Mouse (Mus musculus) midbrain, embryonic 10.5 days (tissue): ENCODE data around the gene Stx6. TPM values are rescaled to one million over a fixed set of nuclear protein-coding genes. Genes with fewer than 3 reads are reported as not detected.

Source experiments
- DNase-seq: peaks from one replicate; pipeline ENCODE4 v3.0.0-alpha.2; 2017; ENCODE audit warnings: low spot score
- H3K27ac ChIP-seq: fragments of 300-500 bp; sonication (generic); replicated peaks from 2 replicates; pipeline ENCODE4 v1.5.1; 2016; ENCODE audit warnings: mild to moderate bottlenecking
- H3K27me3 ChIP-seq: fragments of 300-500 bp; sonication (generic); 2 replicates; pipeline ENCODE4 v1.6.1; 2016; ENCODE audit warnings: low read depth, mild to moderate bottlenecking; ENCODE audit not compliant: poor library complexity, severe bottlenecking
- H3K36me3 ChIP-seq: fragments of 300-500 bp; sonication (generic); 2 replicates; pipeline ENCODE4 v1.6.1; 2016; ENCODE audit warnings: mild to moderate bottlenecking, moderate library complexity
- H3K4me1 ChIP-seq: fragments of 300-500 bp; sonication (generic); 2 replicates; pipeline ENCODE4 v1.6.1; 2016
- H3K4me3 ChIP-seq: fragments of 300-500 bp; sonication (generic); 2 replicates; pipeline ENCODE4 v1.5.1; 2016; ENCODE audit warnings: mild to moderate bottlenecking, moderate library complexity
- H3K9me3 ChIP-seq: fragments of 300-500 bp; sonication (generic); replicated peaks from 2 replicates; pipeline ENCODE4 v1.6.1; 2016; ENCODE audit warnings: mild to moderate bottlenecking
- WGBS: fragments of 180-500 bp; shearing (Covaris S2); methylation state at CpG from one replicate; pipeline ENCODE4 v1.1.7; 2016; 5-methylcytosine and 5-hydroxymethylcytosine counted together
- polyA plus RNA-seq: library from polyadenylated mRNA; unstranded; fragments of >200 nt; fragmentation: Nextera tagmentation; extraction: Ambion mirVana; gene quantifications from 2 replicates; pipeline ENCODE4 v1.2.1, GENCODE M21; 2016

The Stx6 gene
- polyA plus RNA-seq, 1 experiment from 2014 or later = 78.2 TPM

- peaks cover 55% of the 10 kb centered on the region for H3K36me3 ChIP-seq
- peaks cover 4% of the 10 kb centered on the region; the same call in 1 of the 2 replicates for H3K4me1 ChIP-seq
- H3K27me3 ChIP-seq = no peaks in the 10 kb centered on the region
- no peak for DNase-seq
- WGBS = 87% methylated on average over 1 of the region's 1 CpGs
- no peak overlapping the region for H3K4me3 ChIP-seq
- no peak overlapping the region for H3K27ac ChIP-seq
- H3K9me3 ChIP-seq = no peaks in the 10 kb centered on the region
These were observed 15.9 kb downstream of the Stx6 start for GRCm38 (mm10) chr1:155174424-155174823.

DNA sequence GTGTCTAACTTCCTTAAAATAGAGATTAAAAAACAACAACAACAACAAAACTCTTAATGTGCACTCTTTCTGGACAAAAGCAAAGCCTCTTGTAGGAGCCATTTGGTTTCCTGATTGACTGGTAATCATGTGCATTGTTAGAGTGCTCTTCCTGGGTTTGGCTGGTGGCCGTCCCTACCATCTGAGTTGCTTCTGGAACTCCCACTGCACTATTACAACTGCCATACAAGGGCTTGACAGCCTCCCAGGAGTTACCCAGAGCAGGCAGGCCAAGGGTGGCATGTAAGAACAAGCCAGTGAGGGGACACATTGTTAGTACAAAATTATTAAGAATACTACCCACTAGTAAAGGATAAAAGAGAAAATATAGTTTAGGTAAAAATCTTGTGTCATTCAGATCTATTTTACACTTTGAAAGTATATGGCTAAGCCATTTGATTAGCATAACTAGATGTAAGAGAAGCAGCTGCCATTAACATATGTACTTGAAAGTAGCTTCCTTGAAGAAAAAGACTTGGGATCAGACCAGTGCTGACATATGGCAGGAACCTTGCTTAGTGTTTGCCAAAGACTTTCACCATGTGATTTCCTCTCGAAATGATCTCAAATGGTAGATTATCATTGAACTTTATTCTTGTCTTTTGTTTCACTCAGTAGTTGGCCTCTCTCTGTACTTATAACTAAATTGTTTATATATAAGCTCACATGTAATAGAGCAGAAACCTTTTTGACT lies 19.8 kb downstream of the Stx6 start:
- Histone ChIP-seq H3K4me3 (no peak overlapping the region), H3K27me3 (no peaks in the 10 kb centered on the region), H3K36me3 (peaks cover 92% of the 10 kb centered on the region), H3K27ac (no peak overlapping the region), H3K4me1 (no peaks in the 10 kb centered on the region), H3K9me3 (no peaks in the 10 kb centered on the region)
- 88% methylated on average over 2 of the region's 2 CpGs for WGBS
- no peak for DNase-seq

DNA sequence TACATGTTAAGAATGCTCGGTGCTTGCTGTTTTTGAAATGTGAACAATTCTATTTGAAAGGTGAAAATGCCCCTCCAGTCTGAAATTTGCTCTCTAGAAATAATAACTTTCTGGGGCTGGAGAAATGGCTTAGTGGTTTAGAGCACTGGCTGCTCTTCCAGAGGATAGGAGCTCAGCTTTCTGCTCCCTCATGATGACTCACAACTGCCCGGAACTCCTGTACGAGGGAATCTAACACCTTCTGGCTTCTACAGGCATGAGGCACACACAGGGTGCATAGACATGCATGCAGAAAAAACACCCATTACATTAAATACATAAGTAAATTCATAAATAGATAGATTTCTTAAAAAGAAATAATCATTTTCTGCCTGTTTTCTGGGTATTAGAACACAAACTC lies 25.7 kb downstream of the Stx6 start:
- H3K36me3 ChIP-seq = peaks cover 80% of the 10 kb centered on the region
- no peak overlapping the region for H3K27ac ChIP-seq
- H3K4me3 ChIP-seq = no peak overlapping the region
- H3K9me3 ChIP-seq = no peaks in the 10 kb centered on the region
- no peak for DNase-seq
- 94% methylated on average over 3 of the region's 3 CpGs for WGBS
- no peaks in the 10 kb centered on the region for H3K27me3 ChIP-seq
- H3K4me1 ChIP-seq = no peaks in the 10 kb centered on the region

DNA sequence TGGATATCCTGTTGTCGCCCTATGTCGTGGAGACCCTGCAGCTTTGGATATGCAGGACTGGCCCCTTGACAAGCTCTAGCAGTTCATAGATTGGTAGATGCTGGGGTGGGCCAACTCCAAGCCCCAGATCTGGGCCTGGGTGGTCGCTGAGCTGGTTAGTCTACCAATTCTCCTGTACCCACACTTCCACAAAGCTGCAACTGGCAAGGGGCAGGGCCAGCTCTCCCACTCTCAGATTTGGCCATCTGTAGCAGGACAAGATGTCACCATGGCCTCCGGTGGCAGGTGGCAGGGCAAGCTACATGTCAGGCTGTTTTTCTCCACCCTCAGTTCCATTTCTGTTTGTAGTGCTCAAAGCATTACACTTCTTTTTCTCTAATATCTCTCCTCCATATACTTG lies 30.1 kb downstream of the Stx6 start:
- Histone ChIP-seq H3K4me1 (no peaks in the 10 kb centered on the region), H3K27me3 (no peaks in the 10 kb centered on the region), H3K27ac (no peak overlapping the region), H3K9me3 (no peaks in the 10 kb centered on the region), H3K4me3 (no peak overlapping the region), H3K36me3 (peaks cover 83% of the 10 kb centered on the region)
- no peak for DNase-seq
- 94% methylated on average over 4 of the region's 4 CpGs for WGBS

DNA sequence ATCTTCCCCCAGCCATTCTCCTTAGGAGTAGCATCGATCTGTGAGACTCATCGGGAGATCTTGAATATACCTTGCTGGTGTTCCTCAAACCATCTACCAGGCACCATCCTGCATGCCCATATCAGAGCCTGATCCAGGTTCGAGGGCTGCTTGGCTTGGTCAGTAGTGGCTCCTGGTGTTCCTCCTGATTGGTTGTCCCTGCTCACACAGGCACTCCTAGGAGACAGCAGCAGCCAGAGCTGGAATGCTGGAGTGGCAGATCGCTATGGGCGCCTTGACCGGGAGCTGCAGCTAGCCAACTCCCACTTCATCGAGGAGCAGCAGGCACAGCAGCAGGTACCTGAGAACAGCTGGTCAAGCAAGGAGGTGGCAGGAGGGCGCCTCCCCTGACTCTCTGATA lies 32.7 kb downstream of the Stx6 start:
- Histone ChIP-seq H3K9me3 (no peaks in the 10 kb centered on the region), H3K27me3 (no peaks in the 10 kb centered on the region), H3K27ac (no peak overlapping the region), H3K4me3 (no peak overlapping the region), H3K36me3 (peaks cover 92% of the 10 kb centered on the region), H3K4me1 (no peaks in the 10 kb centered on the region)
- DNase-seq = no peak
- 90% methylated on average over 8 of the region's 8 CpGs for WGBS

DNA sequence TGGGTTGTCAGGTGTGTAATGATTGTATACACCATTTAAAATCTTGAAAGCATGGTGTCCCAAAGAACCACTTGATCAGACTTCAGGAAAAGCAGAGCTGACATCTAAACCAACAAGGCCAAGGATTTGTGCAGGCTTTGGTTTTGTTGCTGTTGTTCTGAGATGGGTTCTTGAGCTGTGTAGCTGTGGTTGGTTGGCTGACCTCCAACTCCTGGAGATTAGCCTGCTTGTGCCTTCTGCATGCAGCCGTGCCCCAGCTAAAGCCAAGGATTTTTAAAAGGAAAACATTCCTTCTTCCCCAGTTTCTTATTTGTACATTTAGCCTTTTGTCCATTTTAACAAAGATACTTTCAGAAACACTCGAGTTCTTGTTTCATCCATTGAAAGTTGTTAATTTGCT lies 33.2 kb downstream of the Stx6 start:
- no peaks in the 10 kb centered on the region for H3K9me3 ChIP-seq
- no peak overlapping the region for H3K4me3 ChIP-seq
- H3K27ac ChIP-seq = no peak overlapping the region
- no peak for DNase-seq
- WGBS = 96% methylated on average over 2 of the region's 2 CpGs
- H3K27me3 ChIP-seq = no peaks in the 10 kb centered on the region
- H3K36me3 ChIP-seq = peaks cover 91% of the 10 kb centered on the region
- H3K4me1 ChIP-seq = no peaks in the 10 kb centered on the region

GRCm38 (mm10) chr1:155192805-155193368 lies 34.4 kb downstream of the Stx6 start:
- H3K27ac ChIP-seq = no peak overlapping the region
- H3K4me1 ChIP-seq = no peaks in the 10 kb centered on the region
- no peak for DNase-seq
- no peaks in the 10 kb centered on the region for H3K27me3 ChIP-seq
- H3K36me3 ChIP-seq = peaks cover 94% of the 10 kb centered on the region
- H3K4me3 ChIP-seq = no peak overlapping the region
- no peaks in the 10 kb centered on the region for H3K9me3 ChIP-seq
- WGBS = 88% methylated on average over 15 of the region's 15 CpGs

- DNase-seq = no peak
- H3K4me1 ChIP-seq = peaks cover 5% of the 10 kb centered on the region
- no peak overlapping the region for H3K27ac ChIP-seq
- H3K4me3 ChIP-seq = no peak overlapping the region
- 91% methylated on average over 4 of the region's 4 CpGs for WGBS
- peaks cover 94% of the 10 kb centered on the region for H3K36me3 ChIP-seq
- no peaks in the 10 kb centered on the region for H3K27me3 ChIP-seq
- H3K9me3 ChIP-seq = no peaks in the 10 kb centered on the region
These were observed 38.2 kb downstream of the Stx6 start for GRCm38 (mm10) chr1:155196691-155197090.

DNA sequence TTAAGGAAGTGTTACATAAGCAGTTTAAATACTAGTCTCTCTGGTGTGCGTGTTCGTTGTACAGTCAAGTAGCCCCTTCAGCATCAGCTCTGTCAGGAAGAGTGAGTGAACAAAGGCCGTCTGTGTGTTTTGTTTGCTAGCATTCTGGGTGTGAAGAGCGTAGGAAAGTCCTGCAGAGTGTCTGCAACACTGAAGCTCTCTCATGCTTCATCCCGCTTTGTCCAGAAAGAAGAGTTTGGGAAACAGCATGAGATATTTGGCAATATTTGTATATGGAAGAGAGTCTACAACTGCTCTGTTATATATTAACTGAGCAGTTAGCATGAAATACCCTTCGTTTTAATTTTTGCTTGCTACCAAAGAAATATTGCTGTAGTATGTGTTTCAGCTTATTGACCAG lies 41.0 kb downstream of the Stx6 start:
- no peak for DNase-seq
- H3K4me3 ChIP-seq = no peak overlapping the region
- peaks cover 90% of the 10 kb centered on the region for H3K36me3 ChIP-seq
- WGBS = 87% methylated on average over 6 of the region's 6 CpGs
- H3K4me1 ChIP-seq = peaks cover 21% of the 10 kb centered on the region
- H3K27me3 ChIP-seq = no peaks in the 10 kb centered on the region
- no peaks in the 10 kb centered on the region for H3K9me3 ChIP-seq
- no peak overlapping the region for H3K27ac ChIP-seq

DNA sequence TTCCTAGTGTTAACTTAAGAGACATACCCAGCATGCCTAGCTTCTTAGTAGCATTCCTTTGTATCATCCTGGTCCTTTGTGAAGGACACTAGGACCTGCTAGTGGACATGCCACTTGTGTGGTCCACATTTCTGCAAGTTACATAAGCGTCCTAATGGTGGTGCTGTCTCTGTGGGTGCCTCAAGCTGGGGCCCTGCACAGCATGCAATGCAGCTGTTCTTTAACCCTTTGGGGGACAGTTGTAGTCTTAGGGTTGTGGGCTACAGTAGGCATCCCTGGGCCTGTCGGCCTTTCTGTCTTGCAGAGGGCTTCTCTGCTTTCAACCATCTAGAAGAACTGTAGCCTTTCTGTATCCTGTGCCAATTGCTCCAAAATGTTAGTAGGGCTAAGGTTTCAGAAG lies 42.5 kb downstream of the Stx6 start:
- Histone ChIP-seq H3K4me1 (peaks cover 35% of the 10 kb centered on the region), H3K27ac (0 out of 2 replicates have a peak overlapping the region, but pooled peaks have one; percentile 17), H3K4me3 (no peak overlapping the region), H3K9me3 (no peaks in the 10 kb centered on the region), H3K36me3 (peaks cover 89% of the 10 kb centered on the region), H3K27me3 (no peaks in the 10 kb centered on the region)
- 64% methylated on average over 2 of the region's 2 CpGs for WGBS
- DNase-seq = no peak

DNA sequence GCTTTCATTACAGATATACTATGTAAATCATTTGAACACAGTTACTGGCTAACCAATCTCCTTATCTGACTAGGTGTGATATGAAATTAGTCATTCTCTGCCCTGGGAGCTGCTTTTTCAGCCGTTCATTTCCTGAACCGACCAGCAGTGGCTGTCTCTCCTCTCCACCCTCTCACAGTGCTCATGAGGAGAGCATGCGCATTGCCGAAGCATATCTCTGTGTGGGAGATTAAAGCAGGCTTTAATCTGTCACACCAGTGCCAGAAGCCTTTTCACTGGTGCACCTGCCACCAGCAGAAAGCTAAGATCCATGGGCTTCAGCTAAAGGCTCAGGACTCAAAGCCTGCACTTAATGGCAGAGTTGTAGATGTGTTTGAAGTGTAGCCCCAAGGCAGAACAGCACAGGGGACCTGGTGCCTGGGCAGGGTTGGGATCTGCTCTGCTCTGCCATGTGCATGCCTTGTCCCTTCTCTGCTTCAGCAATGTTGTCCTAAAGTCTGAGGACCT lies 42.9 kb downstream of the Stx6 start:
- H3K36me3 ChIP-seq = peaks cover 92% of the 10 kb centered on the region
- no peaks in the 10 kb centered on the region for H3K9me3 ChIP-seq
- no peak for DNase-seq
- WGBS = 77% methylated on average over 4 of the region's 4 CpGs
- peak overlapping the region; percentile 1 for H3K27ac ChIP-seq
- no peak overlapping the region for H3K4me3 ChIP-seq
- H3K4me1 ChIP-seq = peaks cover 39% of the 10 kb centered on the region
- no peaks in the 10 kb centered on the region for H3K27me3 ChIP-seq

DNA sequence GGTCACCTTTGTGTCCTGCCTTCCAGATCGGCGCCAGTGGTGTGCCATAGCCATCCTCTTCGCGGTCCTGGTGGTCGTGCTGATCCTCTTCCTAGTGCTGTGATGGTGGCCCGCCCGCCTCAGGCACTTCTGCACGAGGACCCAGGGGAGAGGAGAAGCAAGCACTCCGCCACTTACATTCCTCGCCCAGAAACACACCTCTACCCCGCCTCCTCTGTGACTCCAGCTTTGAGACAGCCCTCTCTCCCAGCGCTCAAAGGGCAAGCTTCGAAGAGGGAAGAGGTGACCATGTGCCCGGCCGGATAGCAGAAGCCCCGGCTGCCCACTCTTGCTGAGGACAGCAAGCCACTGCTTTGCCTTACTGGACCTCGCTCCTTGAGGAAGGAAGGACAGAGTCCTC lies 43.4 kb downstream of the Stx6 start:
- Histone ChIP-seq H3K36me3 (peaks cover 92% of the 10 kb centered on the region), H3K9me3 (no peaks in the 10 kb centered on the region), H3K4me3 (no peak overlapping the region), H3K27me3 (no peaks in the 10 kb centered on the region), H3K4me1 (peaks cover 41% of the 10 kb centered on the region), H3K27ac (peak overlapping the region; percentile 1)
- no peak for DNase-seq
- WGBS = 90% methylated on average over 17 of the region's 17 CpGs

- peak overlapping the region; percentile 1; the same call in 1 of the 2 replicates for H3K27ac ChIP-seq
- 90% methylated on average over 5 of the region's 5 CpGs for WGBS
These were observed 44.0 kb downstream of the Stx6 start for GRCm38 (mm10) chr1:155202472-155202871.

More at GRCm38 (mm10) chr1:155202472-155202871, 44.0 kb downstream of the Stx6 start:
- Histone ChIP-seq H3K36me3 (peaks cover 92% of the 10 kb centered on the region), H3K27me3 (no peaks in the 10 kb centered on the region), H3K4me3 (no peak overlapping the region), H3K4me1 (peaks cover 41% of the 10 kb centered on the region), H3K9me3 (no peaks in the 10 kb centered on the region)
- DNase-seq = no peak
